Mouse (Mus musculus) monocyte, adult 5-6 weeks (primary cell): Measurements from ENCODE around the gene Sgk2. TPM values are rescaled to one million over a fixed set of nuclear protein-coding genes. Genes with fewer than 3 reads are reported as not detected.
A peak's percentile ranks its signal among the peaks of the same experiment; 100 is the strongest.

Experiments used
- ATAC-seq: fragments of 153-309, 156-312 bp; replicated peaks from 2 replicates; pipeline ENCODE4 v1.8.0; 2017; ENCODE audit warnings: mild to moderate bottlenecking; ENCODE audit not compliant: low TSS enrichment, insufficient number of reproducible peaks, severe bottlenecking, poor library complexity, low FRiP score
- total RNA-seq: library from RNA; stranded (forward); fragments of 200-1000, 200-491, 200-594 nt; gene quantifications from 3 replicates; pipeline ENCODE4 v1.2.3, GENCODE M21; 2017

The Sgk2 gene
- not detected in 3 replicates for total RNA-seq

DNA sequence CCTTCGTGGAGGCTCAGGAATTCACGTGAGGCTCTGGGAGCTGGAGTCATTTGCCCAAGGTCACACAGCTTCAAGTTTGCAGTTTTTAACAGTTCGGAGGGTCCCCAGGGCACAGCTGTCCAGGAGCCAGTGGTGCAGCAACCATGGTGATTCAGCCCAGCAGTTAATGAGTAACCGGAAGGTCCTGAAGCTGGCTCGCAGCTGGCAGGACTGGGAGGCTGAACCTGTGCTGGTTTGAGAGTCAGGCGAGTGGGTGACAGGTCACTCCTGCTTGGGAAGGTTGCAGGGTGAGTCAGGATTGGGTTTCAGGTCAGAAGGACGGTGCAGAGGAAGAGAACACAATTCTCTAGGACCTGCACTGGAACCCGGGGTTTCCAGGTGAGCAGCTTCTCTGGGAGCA, at the start of gene Sgk2:
Gene Sgk2 (plus strand): TSS at position 113 of the 400 bp plus-strand sequence.
- ATAC-seq: no peak

DNA sequence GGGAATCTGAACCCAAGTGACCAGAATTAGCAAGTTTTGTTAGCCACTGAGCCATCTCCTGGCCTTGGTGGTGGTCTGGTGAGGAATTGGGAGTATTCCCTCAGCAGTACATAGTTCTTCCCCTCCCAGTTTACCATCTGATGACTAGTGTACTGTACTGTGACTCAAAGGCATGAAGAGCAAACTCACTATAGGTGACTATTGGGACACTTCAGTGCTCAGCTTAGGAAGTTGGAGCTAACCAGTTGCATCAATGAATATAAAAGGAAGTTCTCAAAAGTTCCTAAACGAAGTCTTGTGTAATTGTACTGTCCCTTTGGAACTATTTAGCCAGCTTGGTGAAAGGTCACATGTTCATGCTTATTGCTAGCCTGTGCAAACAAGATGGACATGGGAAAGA, 47.6 kb upstream of the Sgk2 start:
- ATAC-seq: no peak

DNA sequence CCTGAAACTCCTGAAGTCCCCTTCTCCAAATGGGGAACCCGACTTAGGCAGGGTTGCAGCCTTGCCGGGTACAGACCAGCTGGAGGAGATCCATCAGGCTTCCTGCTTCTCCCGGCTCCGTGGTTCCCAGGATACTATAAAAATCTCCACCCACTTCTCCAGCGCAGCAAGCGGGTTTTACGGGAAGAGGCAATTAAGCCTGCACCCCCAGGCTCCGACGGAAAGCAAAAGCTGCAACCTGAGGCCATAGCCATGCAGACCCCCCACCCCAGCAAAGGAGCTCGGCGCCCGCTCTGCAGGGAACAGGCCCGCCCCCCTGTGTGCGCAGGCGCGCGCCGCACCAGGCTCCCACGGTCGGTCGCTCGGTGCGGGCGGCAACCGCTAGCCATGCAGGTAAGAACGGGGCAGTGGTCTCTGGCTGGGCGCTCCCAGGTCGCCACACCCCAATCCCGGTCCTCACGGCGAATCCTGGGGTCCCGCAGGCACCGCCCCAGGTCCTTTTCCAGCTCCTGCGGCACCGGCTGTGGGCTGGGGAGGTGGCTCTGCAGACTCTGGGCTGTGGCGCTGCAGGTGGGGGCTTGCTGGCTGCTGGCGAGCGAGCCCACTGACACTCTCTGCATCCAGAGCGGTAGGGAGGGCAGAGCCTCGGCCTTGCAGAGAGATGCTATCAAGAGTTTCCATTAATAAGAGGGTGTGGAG, 43.8 kb upstream of the Sgk2 start, which contains the start of gene L3mbtl1:
Gene L3mbtl1 (plus strand): TSS at position 325 of the 699 bp plus-strand sequence.
- ATAC-seq: no peak

DNA sequence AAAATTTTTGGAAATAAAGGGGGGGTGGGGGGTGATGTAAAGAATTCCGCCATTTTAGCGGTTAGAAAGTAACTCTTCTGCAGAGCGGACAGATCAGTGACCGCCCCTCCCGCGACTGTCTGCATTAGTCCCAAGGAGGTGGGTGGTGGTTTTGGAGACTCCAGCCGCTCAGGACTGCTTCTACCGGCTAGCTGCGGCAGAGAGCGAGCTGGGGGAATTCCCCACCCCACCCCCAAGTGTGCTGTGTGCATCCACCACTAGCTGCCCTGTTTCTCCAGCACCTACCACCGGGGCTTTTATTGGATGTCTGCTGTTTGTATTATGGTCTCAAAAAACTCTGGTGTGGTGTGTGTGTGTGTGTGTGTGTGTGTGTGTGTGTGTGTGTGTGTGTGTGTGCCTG, 43.2 kb upstream of the Sgk2 start:
- ATAC-seq: no peak

DNA sequence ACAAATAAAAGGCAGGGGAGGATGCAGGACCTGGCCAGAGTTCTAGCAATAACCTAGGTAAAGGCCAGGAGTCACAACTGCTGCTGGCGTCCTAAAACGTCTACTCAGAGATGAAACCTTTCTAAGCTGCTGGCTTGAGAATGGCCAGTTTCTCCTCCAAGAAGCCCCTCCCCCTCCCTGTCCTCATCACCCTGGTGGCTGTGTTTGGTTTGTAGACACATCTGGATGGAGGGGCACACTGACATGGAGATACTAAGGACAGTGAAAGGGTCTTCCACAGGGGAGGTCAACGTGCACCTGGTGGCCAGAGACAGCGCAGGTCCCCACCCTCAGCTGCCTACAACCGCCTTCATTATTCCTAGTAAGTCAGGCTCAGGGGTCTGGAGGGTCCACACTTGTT, 40.2 kb upstream of the Sgk2 start:
- ATAC-seq: no peak

DNA sequence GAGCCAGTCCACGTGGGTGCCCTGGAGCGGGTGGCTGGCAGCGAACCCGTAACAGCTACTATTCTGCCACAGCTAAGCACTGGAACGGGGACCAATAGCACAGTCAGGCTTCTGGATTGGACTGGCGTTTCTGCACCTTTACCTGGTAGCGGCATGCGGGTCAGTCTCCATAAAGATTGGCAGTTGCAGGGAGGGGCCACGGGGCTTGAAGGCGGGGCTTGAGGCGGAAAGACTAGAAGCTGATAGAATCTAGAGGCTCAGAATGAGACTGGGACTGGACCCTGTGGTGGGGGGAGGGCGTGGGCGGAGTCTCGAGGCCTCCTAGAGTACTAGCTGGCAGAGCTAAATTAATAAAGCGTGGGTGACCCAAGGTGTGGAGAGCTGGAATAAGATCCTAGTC, 39.4 kb upstream of the Sgk2 start:
- ATAC-seq: no peak

DNA sequence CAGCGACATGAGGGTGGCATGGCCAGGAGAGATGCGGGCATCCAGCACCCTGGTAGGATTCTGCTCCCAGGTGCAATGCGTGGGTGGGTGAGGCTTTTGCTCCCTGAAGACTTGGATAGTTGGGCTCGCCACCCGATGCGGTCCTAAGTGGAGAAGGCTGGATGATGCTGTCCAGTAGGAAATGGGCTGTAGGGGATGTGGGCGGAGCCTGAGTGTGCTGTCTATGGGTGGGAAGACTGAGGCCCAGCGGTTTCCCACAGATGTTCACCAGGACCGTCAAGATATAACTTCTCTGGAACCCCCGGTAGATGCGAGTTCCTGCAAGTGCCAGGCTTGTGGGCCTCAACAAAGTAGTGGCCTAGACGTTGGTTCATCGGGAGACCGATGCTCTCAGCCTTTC, 38.9 kb upstream of the Sgk2 start:
- ATAC-seq: no peak

DNA sequence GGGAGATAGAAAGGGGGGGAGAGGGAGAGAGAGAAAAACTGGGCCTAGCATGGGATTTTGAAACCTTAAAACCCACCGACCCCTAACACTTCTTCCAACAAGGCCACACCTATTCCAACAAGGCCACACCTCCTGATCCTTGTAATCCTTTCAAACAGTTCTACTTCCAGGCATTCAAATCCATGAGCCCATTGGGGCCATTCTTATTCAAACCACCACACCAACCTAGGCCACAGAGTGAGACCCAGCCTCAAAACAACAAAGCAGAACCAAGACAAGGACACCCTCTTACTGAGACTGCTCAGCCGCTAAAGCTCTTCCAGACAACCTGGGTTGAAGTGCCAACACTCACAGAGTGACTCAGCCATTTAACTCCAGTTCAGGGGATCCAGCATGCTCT, 36.4 kb upstream of the Sgk2 start:
- no peak for ATAC-seq

DNA sequence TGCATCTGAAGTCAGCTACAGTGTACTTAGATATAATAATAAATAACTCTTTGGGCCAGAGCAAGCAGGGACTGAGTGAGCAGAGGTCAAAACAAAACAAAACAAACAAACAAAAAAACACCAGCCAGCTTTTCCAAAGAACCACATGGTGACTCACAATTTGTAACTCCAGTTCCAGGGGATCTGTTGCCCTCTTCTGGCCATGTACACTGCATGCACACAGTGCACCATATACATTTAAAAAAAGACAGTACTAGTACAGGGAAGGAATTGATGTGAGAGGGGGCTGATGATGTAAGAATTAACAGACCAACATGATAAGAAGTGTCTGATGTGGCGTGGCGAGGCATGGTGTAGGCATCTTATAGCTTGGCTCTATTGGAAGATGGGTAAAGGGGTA, 30.3 kb upstream of the Sgk2 start:
- no peak for ATAC-seq

DNA sequence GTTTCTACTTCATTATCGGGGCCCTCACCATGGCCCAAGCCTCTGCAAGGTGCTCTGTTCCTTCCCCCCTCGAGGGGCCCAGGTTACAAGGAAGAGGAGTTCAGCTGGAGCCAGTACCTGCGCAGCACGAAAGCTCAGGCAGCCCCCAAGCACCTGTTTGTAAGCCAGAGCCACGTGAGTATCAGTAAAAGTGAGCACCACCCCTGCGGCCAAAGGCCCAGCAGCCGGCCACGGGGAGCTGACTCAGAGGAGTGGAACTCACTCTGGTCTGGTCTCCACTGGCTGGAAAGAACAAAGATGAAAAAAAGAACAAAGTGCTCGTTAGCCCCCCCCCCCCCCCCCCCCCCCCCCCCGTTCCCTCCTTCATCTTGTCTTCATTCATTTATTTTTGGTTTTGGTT, 25.8 kb upstream of the Sgk2 start:
- no peak for ATAC-seq

DNA sequence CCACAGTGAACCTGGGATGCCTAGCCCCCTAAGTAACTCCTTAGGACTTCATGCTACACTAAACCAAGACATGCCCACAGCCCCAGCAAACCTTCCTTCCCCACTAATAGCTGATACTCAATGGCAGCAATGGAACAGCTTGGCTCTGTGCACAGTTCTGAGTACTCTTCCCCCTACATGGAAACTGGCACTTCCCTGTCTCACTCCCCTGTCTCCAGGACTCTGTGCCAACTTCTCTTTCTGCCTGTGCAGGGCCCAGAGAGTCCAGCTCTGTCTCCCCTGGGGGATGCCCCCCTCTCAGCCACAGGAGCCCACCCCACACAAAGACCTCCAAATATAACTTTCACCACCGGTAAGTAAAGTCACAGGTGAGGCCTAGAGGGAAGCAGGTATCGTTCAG, 20.4 kb upstream of the Sgk2 start:
- no peak for ATAC-seq

DNA sequence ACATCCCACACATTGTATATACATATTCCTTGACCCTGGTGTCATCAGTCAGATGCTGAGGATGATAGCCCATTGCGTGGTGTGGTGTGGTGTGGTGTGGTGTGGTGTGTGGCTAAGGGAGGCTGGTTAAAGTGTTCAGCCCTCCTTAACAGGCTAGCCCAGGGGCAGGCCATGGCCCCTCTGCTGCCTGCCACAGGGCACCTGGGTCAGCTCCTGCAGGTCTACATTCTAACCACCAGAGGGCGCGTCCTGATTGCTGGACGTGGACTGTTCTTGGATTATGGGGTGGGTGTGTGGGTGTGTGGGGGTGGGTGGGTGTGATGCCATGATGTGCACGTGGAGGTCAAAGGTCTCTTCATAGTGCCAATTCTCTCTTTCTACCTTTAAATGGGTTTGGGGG, 18.8 kb upstream of the Sgk2 start:
- ATAC-seq: peak; percentile 69; the same call in 1 of the 2 replicates

DNA sequence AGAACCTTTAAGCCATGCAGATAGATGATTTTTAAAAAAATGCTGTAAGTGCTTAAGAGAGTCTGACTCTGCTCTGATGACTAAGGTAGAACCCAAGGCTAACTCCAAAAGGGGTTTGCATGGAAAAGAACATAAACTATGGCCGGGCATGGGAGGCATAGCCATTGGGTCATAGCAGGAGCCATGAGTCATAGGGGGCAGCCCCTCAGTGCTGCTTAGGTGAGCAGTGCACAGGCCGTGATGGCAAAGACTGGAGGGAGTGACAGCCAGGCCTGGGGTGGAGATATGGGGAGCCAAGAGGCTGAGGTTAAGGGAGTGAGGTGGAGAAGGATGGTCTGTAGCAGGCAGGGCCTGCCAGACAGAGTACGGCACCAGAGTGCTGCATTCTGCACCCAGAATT, 18.0 kb upstream of the Sgk2 start:
- ATAC-seq: no peak

DNA sequence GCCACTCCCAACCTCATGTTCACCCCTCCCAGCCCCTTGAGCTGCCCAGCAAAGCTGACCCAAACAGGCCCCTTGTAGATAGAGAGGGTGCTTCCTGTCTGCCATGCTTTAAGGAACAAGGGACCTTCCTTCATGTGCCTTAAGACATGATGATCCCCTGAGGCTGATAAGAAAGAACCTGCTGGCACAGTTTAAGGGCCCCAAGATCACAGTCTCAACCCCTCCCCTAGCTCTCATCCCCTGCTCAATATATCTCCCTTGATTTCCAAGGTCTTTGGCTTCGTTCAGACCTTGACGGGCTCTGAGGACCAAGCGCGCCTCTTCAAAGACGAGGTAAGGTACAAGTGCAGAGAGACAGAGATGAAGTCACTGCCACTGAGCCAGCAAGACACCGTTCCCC, 16.2 kb upstream of the Sgk2 start:
- ATAC-seq: no peak

DNA sequence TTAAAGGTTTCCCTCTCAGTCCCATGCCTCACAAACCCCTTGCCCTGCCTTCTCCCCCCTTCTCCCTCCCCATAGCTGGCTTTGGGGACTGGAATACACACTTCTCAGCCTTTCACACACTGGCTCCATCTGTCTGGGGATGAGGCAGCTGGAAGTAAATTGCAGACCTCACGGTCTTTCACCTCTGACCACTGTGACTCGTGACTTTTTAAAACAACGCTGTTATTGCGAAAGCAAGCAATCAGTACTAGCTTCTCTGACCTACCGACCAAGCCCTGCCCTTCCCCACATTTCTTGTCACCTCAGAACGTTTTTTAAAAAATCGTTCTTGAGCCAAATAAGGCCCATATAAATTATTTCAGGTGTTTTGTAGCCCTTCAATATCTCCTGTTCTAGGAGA, 14.4 kb upstream of the Sgk2 start:
- ATAC-seq: no peak

DNA sequence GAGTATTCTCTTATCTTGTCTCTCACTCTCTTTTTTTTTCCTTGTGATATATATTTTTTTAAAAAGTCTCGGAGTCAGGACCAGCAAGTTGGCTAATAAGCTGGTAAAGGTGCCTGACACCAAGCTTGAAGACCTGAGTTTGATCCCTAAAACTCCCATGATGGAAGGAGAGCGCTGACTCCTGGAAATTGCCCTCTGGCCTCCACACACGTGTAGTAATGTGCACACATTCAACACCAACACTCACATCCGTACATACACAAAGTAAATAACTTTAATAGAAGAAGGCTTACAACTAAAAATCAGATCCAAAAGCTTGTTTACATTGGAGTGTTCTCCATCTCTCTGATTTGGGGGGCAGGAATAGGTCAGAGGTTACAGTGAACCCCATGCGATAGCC, 13.9 kb upstream of the Sgk2 start:
- no peak for ATAC-seq

DNA sequence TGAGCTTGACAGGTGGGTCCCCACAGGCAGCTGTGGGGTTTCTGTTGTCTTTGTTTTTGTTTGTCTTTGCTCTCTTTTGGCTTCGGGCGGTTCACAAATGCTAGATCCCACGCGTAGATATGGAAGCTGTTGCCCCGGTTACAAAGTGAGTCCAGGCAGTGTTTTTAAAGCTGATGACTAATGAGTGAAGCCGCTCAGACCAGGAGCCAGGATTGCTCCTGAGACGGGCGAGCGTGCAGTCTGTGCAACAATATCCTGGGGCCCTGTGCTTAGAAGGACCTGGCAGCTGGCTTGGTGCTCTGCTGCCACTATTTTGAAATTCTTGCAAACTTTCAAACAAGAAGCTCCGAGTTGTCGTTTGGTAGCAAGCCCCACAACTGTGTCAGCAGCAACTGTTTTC, 13.5 kb upstream of the Sgk2 start:
- no peak for ATAC-seq

DNA sequence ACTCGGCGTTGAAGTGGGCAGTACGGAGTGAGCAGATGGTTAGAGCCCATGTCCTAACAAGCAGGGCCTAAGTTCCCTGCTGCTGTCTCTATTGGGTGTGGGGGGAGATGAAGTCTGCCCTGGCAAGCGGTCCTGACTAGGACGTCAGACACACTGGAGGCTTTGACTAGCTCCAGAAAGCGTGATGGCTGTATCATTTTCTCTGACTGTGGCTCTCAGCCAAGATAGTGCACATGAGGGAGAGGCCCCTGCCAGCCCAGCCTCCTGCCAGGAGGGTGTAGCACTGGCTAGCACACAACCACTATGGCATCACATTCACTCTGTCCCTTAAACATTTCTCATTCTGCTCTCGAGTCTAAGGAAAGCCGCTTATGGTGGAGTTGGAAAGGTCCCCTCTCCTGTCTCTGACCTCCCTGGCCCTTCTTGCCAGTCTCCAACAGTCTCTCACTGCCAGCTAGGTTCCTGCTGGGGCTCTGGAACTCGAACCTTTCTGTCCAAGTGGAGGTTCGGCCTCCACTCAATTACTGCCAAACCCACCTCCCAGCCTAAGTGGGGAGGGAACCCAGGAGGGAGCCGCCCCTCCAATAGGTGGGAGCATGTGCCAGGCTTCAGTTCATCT, 11.9 kb upstream of the Sgk2 start:
- ATAC-seq: no peak

DNA sequence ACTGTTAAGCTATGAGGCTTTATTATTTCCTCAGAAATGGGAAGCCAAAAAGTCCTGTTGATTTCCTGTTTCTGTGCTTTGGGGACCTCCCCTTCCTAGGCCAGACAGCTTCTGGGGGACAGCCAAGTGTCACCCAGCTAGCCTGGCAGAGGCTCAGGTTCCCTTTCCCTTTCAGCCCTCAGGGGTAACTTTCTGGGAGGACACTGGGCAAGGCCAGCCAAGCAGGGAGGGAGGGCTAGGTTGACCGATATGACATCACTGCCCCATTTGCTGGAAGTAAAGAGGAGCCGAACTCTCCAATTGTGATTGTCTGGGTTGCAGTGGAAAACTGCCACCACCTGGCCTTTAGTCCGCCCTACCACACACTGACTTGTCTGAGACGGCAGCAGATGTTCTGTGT, 11.1 kb upstream of the Sgk2 start:
- no peak for ATAC-seq

DNA sequence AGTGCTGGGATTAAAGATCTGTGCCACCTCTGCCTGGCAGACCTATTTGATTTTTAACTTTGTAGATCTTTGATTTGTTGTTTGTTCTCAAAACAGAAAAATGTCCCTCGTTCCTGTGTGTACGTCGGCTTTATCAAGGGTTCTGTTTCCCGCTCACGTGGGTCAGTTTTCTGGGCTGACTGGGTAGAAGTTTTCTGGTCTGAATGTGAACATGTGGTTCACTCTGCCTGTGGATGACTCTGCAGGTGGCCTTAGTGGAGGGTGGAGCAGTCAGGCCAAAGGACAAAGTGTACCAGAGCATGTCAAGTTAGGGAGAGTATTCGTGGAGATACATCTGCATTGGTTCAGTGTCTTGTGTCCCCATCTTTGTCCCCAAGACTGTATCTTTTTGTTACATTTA, 2.7 kb upstream of the Sgk2 start:
- no peak for ATAC-seq

DNA sequence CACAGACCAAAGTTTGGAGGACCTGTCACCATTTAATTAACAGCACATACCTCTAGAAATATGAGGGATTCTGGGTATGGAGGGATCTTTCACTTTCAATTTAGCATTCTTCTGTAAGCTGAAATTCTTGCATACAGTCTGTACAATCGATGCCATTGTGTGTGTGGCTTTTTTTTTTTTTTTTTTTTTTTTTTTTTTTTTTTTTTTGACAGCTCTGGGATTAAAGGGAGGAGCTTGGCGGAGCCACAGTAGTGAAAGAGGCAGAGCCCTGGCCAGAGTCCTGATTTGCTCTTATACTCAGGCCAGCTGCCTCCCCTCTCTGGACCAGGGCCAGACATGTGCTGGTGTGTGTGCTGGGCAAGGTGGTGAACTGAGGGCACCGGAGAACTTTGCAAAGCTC, 1.2 kb upstream of the Sgk2 start:
- ATAC-seq: no peak
